Mouse (Mus musculus) neural tube, embryonic 11.5 days (tissue): ENCODE results near the gene Rps6kl1. TPM values are rescaled to one million over a fixed set of nuclear protein-coding genes. Genes with fewer than 3 reads are reported as not detected.

Source experiments
- ATAC-seq: fragments of 200-750 bp; cut with Nextera tagmentation; 2 replicates; pipeline ENCODE4 v1.8.0; 2017; ENCODE audit warnings: moderate number of reproducible peaks, mild to moderate bottlenecking, moderate TSS enrichment, moderate library complexity; ENCODE audit not compliant: insufficient read depth, low FRiP score, low TSS enrichment
- DNase-seq: peaks from one replicate; pipeline ENCODE4 v3.0.0-alpha.2; 2015; ENCODE audit warnings: low spot score
- H3K27ac ChIP-seq: fragments of 300-500 bp; sonication (generic); 2 replicates; pipeline ENCODE4 v1.5.1; 2014; ENCODE audit warnings: low read depth, mild to moderate bottlenecking, low read length
- H3K27me3 ChIP-seq: fragments of 300-500 bp; sonication (generic); 2 replicates; pipeline ENCODE4 v1.6.1; 2014; ENCODE audit warnings: mild to moderate bottlenecking, low read length, mixed read lengths; ENCODE audit not compliant: control insufficient read depth, insufficient read depth
- H3K36me3 ChIP-seq: fragments of 300-500 bp; sonication (generic); 2 replicates; pipeline ENCODE4 v1.6.1; 2014; ENCODE audit warnings: mild to moderate bottlenecking, low read length, moderate library complexity, mixed read lengths; ENCODE audit not compliant: control insufficient read depth, insufficient read depth
- H3K4me1 ChIP-seq: fragments of 300-500 bp; sonication (generic); 2 replicates; pipeline ENCODE4 v1.6.1; 2014; ENCODE audit warnings: low read length, mixed read lengths; ENCODE audit not compliant: control insufficient read depth, insufficient read depth
- H3K4me2 ChIP-seq: fragments of 300-500 bp; sonication (generic); 2 replicates; pipeline ENCODE4 v1.6.1; 2014; ENCODE audit warnings: low read depth, mild to moderate bottlenecking, moderate library complexity
- H3K4me3 ChIP-seq: fragments of 300-500 bp; sonication (generic); 2 replicates; pipeline ENCODE4 v1.5.1; 2014; ENCODE audit warnings: low read depth, low read length
- H3K9ac ChIP-seq: fragments of 300-500 bp; sonication (generic); 2 replicates; pipeline ENCODE4 v1.6.1; 2014; ENCODE audit warnings: mild to moderate bottlenecking, low read length
- H3K9me3 ChIP-seq: fragments of 300-500 bp; sonication (generic); 2 replicates; pipeline ENCODE4 v1.6.1; 2016; ENCODE audit warnings: low read length; ENCODE audit not compliant: control insufficient read depth
- WGBS: fragments of 180-500 bp; shearing (Covaris S2); extraction: QIAGEN DNeasy Blood & Tissue Kit; methylation state at CpG from one replicate; pipeline ENCODE4 v1.1.7; 2014; 5-methylcytosine and 5-hydroxymethylcytosine counted together
- polyA plus RNA-seq: library from polyadenylated mRNA; unstranded; fragments of >200 nt; fragmentation: Nextera tagmentation; extraction: Ambion mirVana; gene quantifications from 2 replicates; pipeline ENCODE4 v1.2.1, GENCODE M21; 2014

Rps6kl1 gene
- polyA plus RNA-seq, 1 experiment from 2014 or later, result 6.7 TPM

GRCm38 (mm10) chr12:85170284-85170947 lies 19.4 kb upstream of the Rps6kl1 start:
- H3K4me2 ChIP-seq, result no peak overlapping the region
- WGBS, result 83% methylated on average over 11 of the region's 11 CpGs
- no peak for ATAC-seq

GRCm38 (mm10) chr12:85169877-85170276 lies 18.8 kb upstream of the Rps6kl1 start:
- no peak overlapping the region for H3K4me2 ChIP-seq
- no peak overlapping the region for H3K9ac ChIP-seq
- H3K27ac ChIP-seq, result no peak overlapping the region
- no peaks in the 10 kb centered on the region for H3K27me3 ChIP-seq
- no peaks in the 10 kb centered on the region for H3K36me3 ChIP-seq
- ATAC-seq, result no peak
- peaks cover 1% of the 10 kb centered on the region; the same call in 1 of the 2 replicates for H3K4me1 ChIP-seq
- 63% methylated on average over 3 of the region's 3 CpGs for WGBS
- DNase-seq, result no peak
- no peak overlapping the region for H3K4me3 ChIP-seq
- H3K9me3 ChIP-seq, result no peaks in the 10 kb centered on the region

More at GRCm38 (mm10) chr12:85170284-85170947, 19.4 kb upstream of the Rps6kl1 start:
- Histone ChIP-seq H3K9ac (no peak overlapping the region), H3K27ac (no peak overlapping the region), H3K27me3 (no peaks in the 10 kb centered on the region), H3K36me3 (no peaks in the 10 kb centered on the region), H3K4me3 (no peak overlapping the region), H3K4me1 (peaks cover 4% of the 10 kb centered on the region), H3K9me3 (no peaks in the 10 kb centered on the region)
- no peak for DNase-seq

GRCm38 (mm10) chr12:85169117-85169858 lies 18.2 kb upstream of the Rps6kl1 start:
- WGBS, result 24% methylated on average over 27 of the region's 27 CpGs
- H3K9me3 ChIP-seq, result no peaks in the 10 kb centered on the region
- ATAC-seq (peak; percentile 83), DNase-seq (peak; percentile 87)
- H3K27me3 ChIP-seq, result no peaks in the 10 kb centered on the region
- peak overlapping the region; percentile 43 for H3K4me2 ChIP-seq
- H3K27ac ChIP-seq, result no peak overlapping the region
- H3K4me3 ChIP-seq, result no peak overlapping the region
- no peaks in the 10 kb centered on the region for H3K4me1 ChIP-seq
- peak overlapping the region; percentile 44 for H3K9ac ChIP-seq
- H3K36me3 ChIP-seq, result no peaks in the 10 kb centered on the region

- Histone ChIP-seq H3K9me3 (no peaks in the 10 kb centered on the region), H3K9ac (no peak overlapping the region), H3K4me1 (no peaks in the 10 kb centered on the region), H3K36me3 (no peaks in the 10 kb centered on the region), H3K4me2 (no peak overlapping the region), H3K27me3 (no peaks in the 10 kb centered on the region), H3K27ac (no peak overlapping the region), H3K4me3 (no peak overlapping the region)
- no peak for ATAC-seq
- DNase-seq, result no peak
- 83% methylated on average over 9 of the region's 9 CpGs for WGBS
These were observed 15.6 kb upstream of the Rps6kl1 start for GRCm38 (mm10) chr12:85166631-85167030.

GRCm38 (mm10) chr12:85164996-85165395 lies 13.9 kb upstream of the Rps6kl1 start:
- 86% methylated on average over 5 of the region's 5 CpGs for WGBS

GRCm38 (mm10) chr12:85159592-85159991 lies 8.5 kb upstream of the Rps6kl1 start:
- no peak for DNase-seq
- Histone ChIP-seq H3K9me3 (no peaks in the 10 kb centered on the region), H3K27me3 (no peaks in the 10 kb centered on the region), H3K4me3 (no peak overlapping the region), H3K27ac (no peak overlapping the region), H3K36me3 (no peaks in the 10 kb centered on the region), H3K4me1 (no peaks in the 10 kb centered on the region), H3K4me2 (no peak overlapping the region), H3K9ac (no peak overlapping the region)
- WGBS, result 76% methylated on average over 5 of the region's 5 CpGs
- no peak for ATAC-seq

More at GRCm38 (mm10) chr12:85164996-85165395, 13.9 kb upstream of the Rps6kl1 start:
- no peaks in the 10 kb centered on the region for H3K36me3 ChIP-seq
- no peaks in the 10 kb centered on the region for H3K9me3 ChIP-seq
- no peaks in the 10 kb centered on the region for H3K27me3 ChIP-seq
- ATAC-seq, result no peak
- no peak overlapping the region for H3K27ac ChIP-seq
- H3K4me3 ChIP-seq, result no peak overlapping the region
- H3K4me2 ChIP-seq, result no peak overlapping the region
- H3K9ac ChIP-seq, result no peak overlapping the region
- no peaks in the 10 kb centered on the region for H3K4me1 ChIP-seq
- DNase-seq, result no peak

GRCm38 (mm10) chr12:85158801-85159200 lies 7.7 kb upstream of the Rps6kl1 start:
- no peaks in the 10 kb centered on the region for H3K4me1 ChIP-seq
- no peaks in the 10 kb centered on the region for H3K27me3 ChIP-seq
- WGBS, result 90% methylated on average over 8 of the region's 8 CpGs
- no peak overlapping the region for H3K4me2 ChIP-seq
- no peaks in the 10 kb centered on the region for H3K9me3 ChIP-seq
- no peak for ATAC-seq
- no peak for DNase-seq
- no peak overlapping the region for H3K27ac ChIP-seq
- H3K4me3 ChIP-seq, result no peak overlapping the region
- H3K9ac ChIP-seq, result no peak overlapping the region
- H3K36me3 ChIP-seq, result no peaks in the 10 kb centered on the region

GRCm38 (mm10) chr12:85157797-85158460 lies 6.9 kb upstream of the Rps6kl1 start:
- DNase-seq, result no peak
- H3K36me3 ChIP-seq, result no peaks in the 10 kb centered on the region
- no peak for ATAC-seq
- H3K4me1 ChIP-seq, result no peaks in the 10 kb centered on the region
- 87% methylated on average over 14 of the region's 14 CpGs for WGBS
- H3K27me3 ChIP-seq, result no peaks in the 10 kb centered on the region
- H3K4me3 ChIP-seq, result no peak overlapping the region
- H3K4me2 ChIP-seq, result no peak overlapping the region
- H3K9ac ChIP-seq, result no peak overlapping the region
- H3K27ac ChIP-seq, result no peak overlapping the region
- no peaks in the 10 kb centered on the region for H3K9me3 ChIP-seq
